Mouse (Mus musculus) lung, embryonic 14.5 days (tissue): ENCODE results near the gene Ppp6r3. TPM values are rescaled to one million over a fixed set of nuclear protein-coding genes. Genes with fewer than 3 reads are reported as not detected.

ENCODE experiments used
- ATAC-seq: fragments of 200-750 bp; cut with Nextera tagmentation; 2 replicates; pipeline ENCODE4 v1.8.0; 2017; ENCODE audit warnings: mild to moderate bottlenecking, moderate TSS enrichment, moderate library complexity; ENCODE audit not compliant: insufficient read depth
- DNase-seq: peaks from one replicate; pipeline ENCODE4 v3.0.0-alpha.2; 2015
- H3K27ac ChIP-seq: fragments of 300-500 bp; sonication (generic); 2 replicates; pipeline ENCODE4 v1.5.1; 2014; ENCODE audit warnings: low read depth, mild to moderate bottlenecking, moderate library complexity
- H3K27me3 ChIP-seq: fragments of 300-500 bp; sonication (generic); 2 replicates; pipeline ENCODE4 v1.6.1; 2014; ENCODE audit warnings: low read length, control low read depth; ENCODE audit not compliant: insufficient read depth
- H3K36me3 ChIP-seq: fragments of 300-500 bp; sonication (generic); 2 replicates; pipeline ENCODE4 v1.6.1; 2014; ENCODE audit warnings: control low read depth; ENCODE audit not compliant: insufficient read depth
- H3K4me1 ChIP-seq: fragments of 300-500 bp; sonication (generic); 2 replicates; pipeline ENCODE4 v1.6.1; 2014; ENCODE audit warnings: antibody characterized with exemption, control low read depth; ENCODE audit not compliant: insufficient read depth
- H3K4me2 ChIP-seq: fragments of 300-500 bp; sonication (generic); 2 replicates; pipeline ENCODE4 v1.6.1; 2014; ENCODE audit warnings: mild to moderate bottlenecking
- H3K4me3 ChIP-seq: fragments of 300-500 bp; sonication (generic); 2 replicates; pipeline ENCODE4 v1.5.1; 2014; ENCODE audit warnings: low read depth, low read length
- H3K9ac ChIP-seq: fragments of 300-500 bp; sonication (generic); 2 replicates; pipeline ENCODE4 v1.6.1; 2014
- H3K9me3 ChIP-seq: fragments of 300-500 bp; sonication (generic); 2 replicates; pipeline ENCODE4 v1.6.1; 2016; ENCODE audit warnings: low read depth, low read length, control low read depth
- CTCF ChIP-seq: IDR thresholded peaks from 2 replicates; pipeline ENCODE4 v1.5.1; 2016; ENCODE audit warnings: antibody characterized with exemption, low read depth
- WGBS: fragments of 180-500 bp; shearing (Covaris S2); extraction: QIAGEN DNeasy Blood & Tissue Kit; methylation state at CpG from one replicate; pipeline ENCODE4 v1.1.7; 2014; 5-methylcytosine and 5-hydroxymethylcytosine counted together
- polyA plus RNA-seq: library from polyadenylated mRNA; unstranded; fragments of >200 nt; fragmentation: Nextera tagmentation; extraction: Ambion mirVana; gene quantifications from 2 replicates; pipeline ENCODE4 v1.2.1, GENCODE M21; 2014

Gene Ppp6r3
- polyA plus RNA-seq, 1 experiment from 2014 or later = 74.6 TPM

DNA sequence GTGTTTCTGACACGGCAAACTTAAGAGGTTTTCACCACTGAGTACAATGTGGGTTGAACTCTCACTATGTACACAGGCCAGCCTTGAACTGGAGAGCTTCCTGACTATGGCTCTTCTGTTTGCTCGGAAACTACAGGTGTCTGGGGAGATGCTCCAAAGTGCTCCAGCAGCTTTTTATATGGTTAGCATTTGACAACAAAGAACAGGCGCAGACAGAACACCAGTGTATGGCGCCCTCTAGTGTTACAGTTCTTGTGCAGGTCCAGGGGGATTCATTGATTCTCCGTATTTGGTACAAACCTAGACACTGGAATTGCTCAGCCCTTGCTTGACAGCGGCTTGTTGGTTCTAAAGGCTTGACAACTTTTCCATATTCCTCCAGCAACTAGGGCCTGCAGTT is 124.4 kb downstream of the Ppp6r3 start:
- H3K27ac ChIP-seq = no peak overlapping the region
- peak; percentile 78 for ATAC-seq
- no peak overlapping the region for H3K4me3 ChIP-seq
- peaks cover 34% of the 10 kb centered on the region for H3K36me3 ChIP-seq
- no peaks in the 10 kb centered on the region for H3K27me3 ChIP-seq
- H3K9ac ChIP-seq = no peak overlapping the region
- H3K9me3 ChIP-seq = no peaks in the 10 kb centered on the region
- no peaks in the 10 kb centered on the region for H3K4me1 ChIP-seq
- TF ChIP-seq CTCF = peak; percentile 86
- H3K4me2 ChIP-seq = no peak overlapping the region
- 18% methylated on average over 6 of the region's 6 CpGs for WGBS
- peak; percentile 95 for DNase-seq

- no peak for TF ChIP-seq CTCF
- Histone ChIP-seq H3K9me3 (no peaks in the 10 kb centered on the region), H3K27ac (no peak overlapping the region), H3K4me2 (no peak overlapping the region), H3K4me1 (no peaks in the 10 kb centered on the region), H3K4me3 (no peak overlapping the region), H3K9ac (no peak overlapping the region), H3K36me3 (peaks cover 29% of the 10 kb centered on the region), H3K27me3 (no peaks in the 10 kb centered on the region)
- WGBS = 86% methylated on average over 3 of the region's 3 CpGs
- no peak for ATAC-seq
- DNase-seq = no peak
Observed at GRCm38 (mm10) chr19:3450714-3451113, 124.8 kb downstream of the Ppp6r3 start.

- no peaks in the 10 kb centered on the region for H3K9me3 ChIP-seq
- no peak for TF ChIP-seq CTCF
- no peak for ATAC-seq
- peak; percentile 23 for DNase-seq
- no peak overlapping the region for H3K9ac ChIP-seq
- no peaks in the 10 kb centered on the region for H3K27me3 ChIP-seq
- no peak overlapping the region for H3K4me2 ChIP-seq
- H3K4me3 ChIP-seq = no peak overlapping the region
- 60% methylated on average over 3 of the region's 3 CpGs for WGBS
- no peaks in the 10 kb centered on the region for H3K4me1 ChIP-seq
- H3K27ac ChIP-seq = no peak overlapping the region
- H3K36me3 ChIP-seq = peaks cover 15% of the 10 kb centered on the region
Observed at GRCm38 (mm10) chr19:3449248-3449647, 126.3 kb downstream of the Ppp6r3 start.

- WGBS = 69% methylated on average over 3 of the region's 3 CpGs
- no peaks in the 10 kb centered on the region for H3K9me3 ChIP-seq
Observed at GRCm38 (mm10) chr19:3447348-3447747, 128.2 kb downstream of the Ppp6r3 start.

GRCm38 (mm10) chr19:3441092-3441491 is 134.5 kb downstream of the Ppp6r3 start:
- Histone ChIP-seq H3K36me3 (no peaks in the 10 kb centered on the region), H3K4me2 (no peak overlapping the region), H3K27me3 (no peaks in the 10 kb centered on the region), H3K9me3 (no peaks in the 10 kb centered on the region), H3K4me3 (no peak overlapping the region), H3K9ac (no peak overlapping the region), H3K4me1 (no peaks in the 10 kb centered on the region), H3K27ac (no peak overlapping the region)
- 75% methylated on average over 10 of the region's 10 CpGs for WGBS
- DNase-seq = no peak
- ATAC-seq = no peak
- no peak for TF ChIP-seq CTCF

More at GRCm38 (mm10) chr19:3447348-3447747, 128.2 kb downstream of the Ppp6r3 start:
- peak; percentile 12; the same call in 1 of the 2 replicates for TF ChIP-seq CTCF
- H3K36me3 ChIP-seq = no peaks in the 10 kb centered on the region
- no peaks in the 10 kb centered on the region for H3K4me1 ChIP-seq
- no peaks in the 10 kb centered on the region for H3K27me3 ChIP-seq
- no peak overlapping the region for H3K9ac ChIP-seq
- no peak overlapping the region for H3K4me2 ChIP-seq
- DNase-seq (no peak), ATAC-seq (no peak)
- H3K4me3 ChIP-seq = no peak overlapping the region
- no peak overlapping the region for H3K27ac ChIP-seq

DNA sequence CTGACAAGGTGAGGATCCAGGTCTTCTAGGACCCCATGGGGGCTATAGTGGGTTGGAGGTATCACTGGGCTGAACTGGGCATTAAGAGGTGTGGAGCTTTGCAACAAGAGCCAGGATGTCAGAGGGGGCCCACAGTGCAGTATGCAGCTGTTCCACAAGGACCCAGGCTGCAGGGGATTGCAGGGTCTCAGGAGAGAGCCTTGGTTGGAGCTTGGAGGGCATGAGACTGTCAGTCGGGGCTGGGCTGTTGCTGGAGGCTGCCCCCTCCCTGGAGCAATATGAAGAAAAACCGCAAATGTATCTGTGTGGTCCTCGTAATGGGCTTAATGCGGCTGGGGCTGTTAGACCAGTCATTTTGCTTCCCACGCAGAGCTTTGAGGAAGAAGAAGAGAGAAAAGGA is 134.9 kb downstream of the Ppp6r3 start:
- Histone ChIP-seq H3K9ac (no peak overlapping the region), H3K27ac (no peak overlapping the region), H3K4me3 (no peak overlapping the region), H3K36me3 (no peaks in the 10 kb centered on the region), H3K27me3 (no peaks in the 10 kb centered on the region), H3K9me3 (no peaks in the 10 kb centered on the region), H3K4me2 (no peak overlapping the region), H3K4me1 (no peaks in the 10 kb centered on the region)
- 68% methylated on average over 5 of the region's 5 CpGs for WGBS
- no peak for TF ChIP-seq CTCF
- DNase-seq = no peak
- no peak for ATAC-seq

GRCm38 (mm10) chr19:3437980-3438379 is 137.6 kb downstream of the Ppp6r3 start:
- peak; percentile 32 for TF ChIP-seq CTCF
- 63% methylated on average over 5 of the region's 5 CpGs for WGBS
- no peaks in the 10 kb centered on the region for H3K27me3 ChIP-seq

GRCm38 (mm10) chr19:3436840-3437239 is 138.7 kb downstream of the Ppp6r3 start:
- Histone ChIP-seq H3K9me3 (no peaks in the 10 kb centered on the region), H3K4me3 (no peak overlapping the region), H3K9ac (no peak overlapping the region), H3K27me3 (no peaks in the 10 kb centered on the region), H3K4me2 (no peak overlapping the region), H3K4me1 (no peaks in the 10 kb centered on the region), H3K27ac (no peak overlapping the region), H3K36me3 (no peaks in the 10 kb centered on the region)
- DNase-seq (peak; percentile 37), ATAC-seq (no peak)
- 58% methylated on average over 9 of the region's 9 CpGs for WGBS
- peak; percentile 63 for TF ChIP-seq CTCF

More at GRCm38 (mm10) chr19:3437980-3438379, 137.6 kb downstream of the Ppp6r3 start:
- ATAC-seq (no peak), DNase-seq (no peak)
- Histone ChIP-seq H3K27ac (no peak overlapping the region), H3K36me3 (no peaks in the 10 kb centered on the region), H3K9me3 (no peaks in the 10 kb centered on the region), H3K4me2 (no peak overlapping the region), H3K4me3 (no peak overlapping the region), H3K4me1 (no peaks in the 10 kb centered on the region), H3K9ac (no peak overlapping the region)
